Mouse (Mus musculus): ENCODE measurements around the gene Them7. TPM values are rescaled to one million over a fixed set of nuclear protein-coding genes. Genes with fewer than 3 reads are reported as not detected.

Gene Them7
- total RNA-seq (2018; cell fraction: chromatin; rRNA removed), result not detected
- total RNA-seq (2018; cell fraction: cytosol; rRNA removed), result not detected
- total RNA-seq (2018; cell fraction: nucleus; rRNA removed), result not detected
- not detected in 3 replicates for polyA plus RNA-seq (2018)

DNA sequence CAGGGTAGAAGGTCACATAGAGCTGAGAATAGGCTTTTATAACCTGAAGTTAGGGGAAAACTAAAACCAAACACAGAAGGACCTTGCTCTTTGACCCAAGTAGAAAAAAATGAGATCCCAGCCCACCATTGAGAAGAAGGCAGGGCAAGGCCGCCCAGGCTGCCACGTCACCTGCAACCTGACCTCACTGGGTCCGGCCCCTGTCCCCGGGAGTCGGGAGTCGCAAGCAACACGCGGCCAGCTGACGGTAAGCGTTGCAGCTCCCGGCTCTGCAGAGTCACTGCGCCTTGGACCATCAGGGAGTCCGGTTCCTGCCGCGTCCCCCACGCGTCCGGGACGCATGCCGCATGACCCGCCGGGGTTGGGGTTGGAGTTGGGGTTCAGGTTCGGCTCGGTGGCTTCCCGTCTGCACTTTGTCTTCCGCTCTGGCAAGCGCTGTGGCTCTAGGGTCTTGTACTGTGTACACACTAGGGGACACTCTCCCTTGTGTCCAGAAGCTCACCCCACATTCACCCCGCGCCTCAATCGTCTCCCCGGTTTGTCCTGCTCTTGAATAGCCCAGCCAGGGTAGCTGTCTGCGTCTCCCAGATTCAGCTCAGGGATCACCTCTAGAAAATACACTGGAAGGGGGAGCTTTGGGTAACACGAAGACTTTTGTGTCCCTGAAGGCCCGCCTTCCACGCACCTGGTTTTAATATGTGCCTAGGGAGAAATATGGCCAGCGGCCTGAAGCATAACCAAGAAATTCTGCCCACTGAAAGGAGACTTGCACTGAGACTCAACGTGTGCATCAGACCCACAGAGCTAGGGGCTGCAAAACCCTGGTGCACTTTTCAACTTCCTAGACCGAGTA is at the start of gene Them7:
Gene Them7, plus strand, starts transcription at position 187 of the 853 bp plus-strand sequence.
- Histone ChIP-seq H3K4me3 (ENCODE audit: inconsistent target) (no peak within 1 kb of the TSS), H3K27ac (no peak within 1 kb of the TSS), H3K36me3 (ENCODE audit: inconsistent target) (no peaks in the 10 kb centered on the region), H3K79me2 (ENCODE audit: inconsistent target) (no peaks in the 10 kb centered on the region)
- 2% methylated on average over 32 of the region's 38 CpGs for WGBS (ENCODE audit: missing documents)

GRCm38 (mm10) chr2:105178871-105179270 is 45.2 kb upstream of the Them7 start:
- Histone ChIP-seq H3K27ac (no peak overlapping the region), H3K4me3 (ENCODE audit: inconsistent target) (no peak overlapping the region), H3K79me2 (ENCODE audit: inconsistent target) (no peaks in the 10 kb centered on the region), H3K36me3 (ENCODE audit: inconsistent target) (no peaks in the 10 kb centered on the region)
- WGBS (ENCODE audit: missing documents), result 96% methylated on average over 12 of the region's 12 CpGs

- WGBS (ENCODE audit: missing documents), result 68% methylated on average over 6 of the region's 6 CpGs
- no peaks in the 10 kb centered on the region for H3K36me3 ChIP-seq (ENCODE audit: inconsistent target)
- no peaks in the 10 kb centered on the region for H3K79me2 ChIP-seq (ENCODE audit: inconsistent target)
- H3K27ac ChIP-seq, result no peak overlapping the region
- H3K4me3 ChIP-seq (ENCODE audit: inconsistent target), result no peak overlapping the region
These were observed 41.6 kb upstream of the Them7 start for GRCm38 (mm10) chr2:105182501-105182900.

- 0% methylated on average over 3 of the region's 3 CpGs for WGBS (ENCODE audit: missing documents)
- H3K79me2 ChIP-seq (ENCODE audit: inconsistent target), result no peaks in the 10 kb centered on the region
These were observed 39.0 kb upstream of the Them7 start for GRCm38 (mm10) chr2:105185140-105185539.

GRCm38 (mm10) chr2:105185768-105186529 is 38.2 kb upstream of the Them7 start:
- no peaks in the 10 kb centered on the region for H3K36me3 ChIP-seq (ENCODE audit: inconsistent target)
- H3K27ac ChIP-seq, result no peak overlapping the region
- H3K4me3 ChIP-seq (ENCODE audit: inconsistent target), result no peak overlapping the region
- WGBS (ENCODE audit: missing documents), result 89% methylated on average over 13 of the region's 13 CpGs
- no peaks in the 10 kb centered on the region for H3K79me2 ChIP-seq (ENCODE audit: inconsistent target)

More at GRCm38 (mm10) chr2:105185140-105185539, 39.0 kb upstream of the Them7 start:
- Histone ChIP-seq H3K27ac (no peak overlapping the region), H3K36me3 (ENCODE audit: inconsistent target) (no peaks in the 10 kb centered on the region), H3K4me3 (ENCODE audit: inconsistent target) (no peak overlapping the region)

- no peaks in the 10 kb centered on the region for H3K36me3 ChIP-seq (ENCODE audit: inconsistent target)
- WGBS (ENCODE audit: missing documents), result 89% methylated on average over 5 of the region's 5 CpGs
- no peaks in the 10 kb centered on the region for H3K79me2 ChIP-seq (ENCODE audit: inconsistent target)
- H3K27ac ChIP-seq, result no peak overlapping the region
- H3K4me3 ChIP-seq (ENCODE audit: inconsistent target), result no peak overlapping the region
These were observed 37.5 kb upstream of the Them7 start for GRCm38 (mm10) chr2:105186591-105186990.

DNA sequence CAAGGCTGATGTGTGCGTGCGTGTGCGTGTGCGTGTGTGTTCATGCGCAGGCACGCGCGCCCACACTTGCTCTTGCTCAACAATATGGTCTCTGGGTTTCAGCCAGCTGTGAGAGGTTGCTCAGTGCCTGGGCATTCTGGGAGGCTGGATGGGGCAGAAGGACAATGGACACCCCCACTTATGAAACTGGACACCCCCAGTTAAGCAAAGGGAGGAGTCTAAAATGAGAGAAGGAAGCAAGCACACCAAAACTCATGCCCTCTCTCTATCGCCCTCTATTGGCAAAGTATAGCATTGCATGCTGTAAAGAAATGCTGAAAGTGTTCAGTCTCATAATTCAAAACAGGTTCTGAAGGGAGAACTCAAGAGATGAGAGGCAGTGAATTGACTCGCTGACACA is 35.9 kb upstream of the Them7 start:
- WGBS (ENCODE audit: missing documents), result 51% methylated on average over 10 of the region's 10 CpGs
- Histone ChIP-seq H3K27ac (no peak overlapping the region), H3K36me3 (ENCODE audit: inconsistent target) (no peaks in the 10 kb centered on the region), H3K79me2 (ENCODE audit: inconsistent target) (no peaks in the 10 kb centered on the region), H3K4me3 (ENCODE audit: inconsistent target) (no peak overlapping the region)

- Histone ChIP-seq H3K79me2 (ENCODE audit: inconsistent target) (no peaks in the 10 kb centered on the region), H3K27ac (no peak overlapping the region), H3K36me3 (ENCODE audit: inconsistent target) (no peaks in the 10 kb centered on the region), H3K4me3 (ENCODE audit: inconsistent target) (no peak overlapping the region)
- 28% methylated on average over 5 of the region's 5 CpGs for WGBS (ENCODE audit: missing documents)
These were observed 34.8 kb upstream of the Them7 start for GRCm38 (mm10) chr2:105189352-105189751.

DNA sequence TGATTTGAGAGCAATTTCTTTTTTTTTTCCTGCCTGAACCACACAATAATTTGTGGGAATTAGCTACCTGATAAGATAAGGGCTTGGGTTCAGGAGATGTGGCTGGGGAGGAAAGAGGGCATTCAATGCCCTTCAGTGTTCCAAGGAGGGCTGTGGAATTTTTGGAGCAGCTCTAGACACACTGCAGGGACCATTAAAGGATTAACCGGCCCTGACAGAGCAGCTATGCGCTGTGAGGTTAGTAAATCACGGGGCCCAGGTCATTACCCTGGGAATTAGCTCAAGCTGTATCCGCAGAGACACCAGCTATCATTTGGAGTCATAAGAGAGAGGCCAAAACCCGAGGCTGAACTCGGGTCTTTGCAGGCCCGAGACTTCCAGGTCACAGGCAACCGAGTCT is 24.0 kb upstream of the Them7 start:
- Histone ChIP-seq H3K79me2 (ENCODE audit: inconsistent target) (no peaks in the 10 kb centered on the region), H3K36me3 (ENCODE audit: inconsistent target) (no peaks in the 10 kb centered on the region), H3K4me3 (ENCODE audit: inconsistent target) (no peak overlapping the region), H3K27ac (no peak overlapping the region)
- 69% methylated on average over 8 of the region's 8 CpGs for WGBS (ENCODE audit: missing documents)

GRCm38 (mm10) chr2:105206563-105207174 is 17.5 kb upstream of the Them7 start:
- WGBS (ENCODE audit: missing documents), result 91% methylated on average over 9 of the region's 9 CpGs
- no peaks in the 10 kb centered on the region for H3K79me2 ChIP-seq (ENCODE audit: inconsistent target)
- no peaks in the 10 kb centered on the region for H3K36me3 ChIP-seq (ENCODE audit: inconsistent target)
- H3K4me3 ChIP-seq (ENCODE audit: inconsistent target), result no peak overlapping the region
- H3K27ac ChIP-seq, result no peak overlapping the region

DNA sequence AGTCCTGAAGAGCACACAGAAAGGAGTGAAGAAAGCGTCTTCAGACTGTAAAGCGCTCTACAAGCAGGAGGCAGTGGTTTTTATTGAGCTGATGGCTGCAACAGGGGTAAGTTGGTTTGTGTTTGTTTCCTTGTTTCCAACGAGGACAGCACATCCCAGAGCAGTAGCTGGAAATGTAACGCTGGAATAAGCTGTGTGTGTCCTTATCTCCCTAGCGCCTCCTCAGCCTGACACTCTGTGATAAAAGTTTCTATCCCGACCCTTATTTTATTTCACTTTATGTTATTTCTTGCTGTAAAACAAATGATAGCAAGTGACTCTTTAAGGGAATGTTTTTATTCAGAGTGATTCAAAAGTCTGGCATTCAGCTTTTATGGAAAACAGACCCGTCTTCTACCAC is 11.3 kb upstream of the Them7 start:
- H3K27ac ChIP-seq, result no peak overlapping the region
- H3K79me2 ChIP-seq (ENCODE audit: inconsistent target), result no peaks in the 10 kb centered on the region
- H3K4me3 ChIP-seq (ENCODE audit: inconsistent target), result no peak overlapping the region
- WGBS (ENCODE audit: missing documents), result 74% methylated on average over 7 of the region's 7 CpGs
- no peaks in the 10 kb centered on the region for H3K36me3 ChIP-seq (ENCODE audit: inconsistent target)

- Histone ChIP-seq H3K4me3 (ENCODE audit: inconsistent target) (no peak overlapping the region), H3K27ac (no peak overlapping the region), H3K79me2 (ENCODE audit: inconsistent target) (no peaks in the 10 kb centered on the region), H3K36me3 (ENCODE audit: inconsistent target) (no peaks in the 10 kb centered on the region)
- 61% methylated on average over 8 of the region's 8 CpGs for WGBS (ENCODE audit: missing documents)
These were observed 8.2 kb upstream of the Them7 start for GRCm38 (mm10) chr2:105215914-105216313.

GRCm38 (mm10) chr2:105219229-105219628 is 4.9 kb upstream of the Them7 start:
- Histone ChIP-seq H3K36me3 (ENCODE audit: inconsistent target) (no peaks in the 10 kb centered on the region), H3K27ac (no peak overlapping the region), H3K79me2 (ENCODE audit: inconsistent target) (no peaks in the 10 kb centered on the region), H3K4me3 (ENCODE audit: inconsistent target) (no peak overlapping the region)
- WGBS (ENCODE audit: missing documents), result 72% methylated on average over 5 of the region's 5 CpGs

DNA sequence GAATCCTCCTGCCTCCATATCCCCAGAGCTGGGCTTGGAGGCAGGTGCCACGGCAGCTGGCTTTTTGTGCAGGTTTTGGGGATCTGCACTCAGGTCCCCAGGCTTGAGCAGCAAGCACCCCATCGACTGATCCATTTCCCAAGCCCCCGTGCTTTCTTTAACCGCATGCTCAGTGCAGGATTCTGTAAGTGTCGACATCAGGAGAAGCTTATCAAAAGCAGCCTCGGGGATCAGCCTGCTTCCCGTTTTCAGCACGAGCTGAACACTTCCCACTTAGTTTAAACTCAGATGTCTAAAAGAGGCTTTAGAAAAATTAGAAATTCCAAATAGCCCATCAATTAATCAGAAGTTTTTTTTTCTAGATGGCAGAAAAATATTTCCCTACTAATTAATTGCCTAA is 4.5 kb upstream of the Them7 start:
- WGBS (ENCODE audit: missing documents), result 13% methylated on average over 8 of the region's 8 CpGs
- H3K79me2 ChIP-seq (ENCODE audit: inconsistent target), result no peaks in the 10 kb centered on the region
- no peaks in the 10 kb centered on the region for H3K36me3 ChIP-seq (ENCODE audit: inconsistent target)
- no peak overlapping the region for H3K4me3 ChIP-seq (ENCODE audit: inconsistent target)
- H3K27ac ChIP-seq, result no peak overlapping the region

All from macrophage (primary cell).